Mouse (Mus musculus) testis, postnatal 14 days (tissue): Measurements from ENCODE around the gene 2310007B03Rik.

Source experiments
- DNase-seq: peaks from one replicate; pipeline ENCODE4 v3.0.0; 2021; ENCODE audit warnings: low spot score

The 2310007B03Rik gene

GRCm38 (mm10) chr1:93101571-93102061 is 59.1 kb downstream of the 2310007B03Rik start, which contains the start of gene Kif1a:
TSS of gene Kif1a (minus strand) at chr1:93101951.
- no peak for DNase-seq
